Mouse (Mus musculus) liver, adult 2 months (tissue): ENCODE measurements around the gene Exosc8. TPM values are rescaled to one million over a fixed set of nuclear protein-coding genes. Genes with fewer than 3 reads are reported as not detected.

Experiments
- DNase-seq: peaks from one replicate; pipeline ENCODE4 v3.0.0-alpha.2; 2011; ENCODE audit warnings: low read depth, low spot score; ENCODE audit errors: extremely low read depth
- H3K27ac ChIP-seq: fragments of 200-500 bp; replicated peaks from 2 replicates; pipeline ENCODE4 v1.5.1; 2012; ENCODE audit warnings: low read depth, mild to moderate bottlenecking, control low read depth, inconsistent platforms, low read length; ENCODE audit not compliant: insufficient read depth
- H3K27me3 ChIP-seq: fragments of 200-500 bp; 2 replicates; pipeline ENCODE4 v1.6.1; 2012; ENCODE audit warnings: mild to moderate bottlenecking, moderate library complexity, low read length, inconsistent platforms; ENCODE audit not compliant: control insufficient read depth, insufficient read depth
- H3K36me3 ChIP-seq: fragments of 200-500 bp; 2 replicates; pipeline ENCODE4 v1.6.1; 2012; ENCODE audit warnings: low read length, inconsistent platforms; ENCODE audit not compliant: control insufficient read depth, insufficient read depth
- H3K4me1 ChIP-seq: fragments of 200-500 bp; 2 replicates; pipeline ENCODE4 v1.6.1; 2011; ENCODE audit warnings: low read length; ENCODE audit not compliant: control insufficient read depth, insufficient read depth
- H3K4me3 ChIP-seq: fragments of 200-500 bp; 2 replicates; pipeline ENCODE4 v1.5.1; 2011; ENCODE audit warnings: low read depth, mild to moderate bottlenecking, control low read depth, low read length, moderate library complexity; ENCODE audit not compliant: insufficient read depth
- H3K79me2 ChIP-seq: fragments of 200-500 bp; 2 replicates; pipeline ENCODE4 v1.6.1; 2012; ENCODE audit warnings: inconsistent platforms, mild to moderate bottlenecking, low read length, moderate library complexity; ENCODE audit not compliant: control insufficient read depth, insufficient read depth
- H3K9ac ChIP-seq: fragments of 200-500 bp; 2 replicates; pipeline ENCODE4 v1.6.1; 2012; ENCODE audit warnings: low read depth, mild to moderate bottlenecking, control low read depth, inconsistent platforms, low read length
- CTCF ChIP-seq: fragments of 200-500 bp; IDR thresholded peaks from 2 replicates; pipeline ENCODE4 v1.5.1; 2011; ENCODE audit warnings: low read depth, low read length, control low read depth
- POLR2A ChIP-seq: fragments of 200-500 bp; IDR thresholded peaks from 2 replicates; pipeline ENCODE4 v1.6.1; 2011; ENCODE audit warnings: low read length, control low read depth; ENCODE audit not compliant: insufficient read depth; ENCODE audit errors: extremely low read depth
- WGBS: fragments of 180-500 bp; shearing (Covaris S2); methylation state at CpG from one replicate; pipeline ENCODE4 v1.1.7; 2018; 5-methylcytosine and 5-hydroxymethylcytosine counted together
- polyA plus RNA-seq: library from polyadenylated mRNA; depleted of rRNA; stranded (reverse); fragments of >200 nt; gene quantifications from 2 replicates; pipeline ENCODE4 v1.2.3, GENCODE M21; 2012
- total RNA-seq: library from RNA; depleted of rRNA; stranded (reverse); fragments of >200 nt; gene quantifications from 2 replicates; pipeline ENCODE4 v1.2.3, GENCODE M21; 2014

The Exosc8 gene
- total and polyA plus RNA-seq, 2 experiments: 10.1 to 17.4 TPM

DNA sequence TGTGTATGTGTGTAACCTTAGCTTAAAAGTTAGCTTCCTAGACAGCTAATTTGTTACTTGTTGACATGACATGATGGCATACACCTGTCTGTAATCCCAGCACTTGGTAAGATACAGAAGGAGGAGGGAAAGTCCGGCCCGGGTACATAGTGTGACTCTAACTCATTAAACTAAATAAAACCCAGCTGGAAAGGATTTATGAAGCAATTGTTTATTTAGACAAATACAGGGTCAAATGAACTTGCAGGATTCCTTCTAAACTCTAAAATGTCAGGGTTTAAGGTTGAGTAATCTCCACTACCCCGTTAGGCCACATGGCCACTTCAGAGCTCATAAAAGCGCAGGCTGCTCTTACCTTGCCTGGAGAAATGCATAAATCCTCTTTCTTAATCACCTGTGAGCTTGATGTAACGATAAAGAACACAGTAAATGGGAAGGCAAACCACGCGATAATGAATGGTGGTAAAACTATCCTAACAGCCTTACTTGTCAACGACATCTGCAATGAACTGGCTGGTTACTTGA, 3.5 kb downstream of the Exosc8 start:
- DNase-seq: peak; percentile 88
- Histone ChIP-seq H3K27me3 (no peaks in the 10 kb centered on the region), H3K4me1 (peaks cover 7% of the 10 kb centered on the region; the same call in 1 of the 2 replicates), H3K27ac (peak overlapping the region; percentile 50), H3K9ac (no peak overlapping the region), H3K79me2 (no peaks in the 10 kb centered on the region), H3K4me3 (no peak overlapping the region), H3K36me3 (peaks cover 19% of the 10 kb centered on the region)
- TF ChIP-seq POLR2A: no peak
- TF ChIP-seq CTCF: no peak
- 44% methylated on average over 8 of the region's 8 CpGs for WGBS

DNA sequence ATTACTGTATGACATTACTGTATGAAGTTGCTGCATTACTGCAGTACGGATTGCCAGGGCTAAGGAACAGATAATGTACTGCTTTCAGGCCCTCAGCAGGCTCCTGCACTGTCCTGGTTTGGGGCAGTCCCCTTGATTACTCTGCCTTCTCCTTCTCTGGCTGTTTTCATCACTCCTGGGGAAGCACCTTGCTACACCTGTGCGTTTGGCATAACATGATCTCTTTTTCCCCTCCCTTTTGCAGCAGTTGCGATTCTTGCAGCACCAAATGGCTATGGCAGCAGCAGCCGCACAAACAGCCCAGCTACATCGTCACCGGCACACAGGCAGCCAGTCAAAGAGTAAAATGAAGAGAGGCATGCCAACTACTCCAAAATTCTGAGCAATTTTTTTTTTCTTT, 7.1 kb downstream of the Exosc8 start:
- Histone ChIP-seq H3K4me3 (no peak overlapping the region), H3K27me3 (no peaks in the 10 kb centered on the region), H3K27ac (no peak overlapping the region), H3K36me3 (peaks cover 29% of the 10 kb centered on the region), H3K4me1 (peaks cover 4% of the 10 kb centered on the region; the same call in 1 of the 2 replicates), H3K9ac (no peak overlapping the region), H3K79me2 (no peaks in the 10 kb centered on the region)
- WGBS: 95% methylated on average over 6 of the region's 6 CpGs
- DNase-seq: no peak
- TF ChIP-seq POLR2A: no peak
- no peak for TF ChIP-seq CTCF

- H3K36me3 ChIP-seq: peaks cover 33% of the 10 kb centered on the region
Measured at GRCm38 (mm10) chr3:54727588-54727987, 7.6 kb downstream of the Exosc8 start.

DNA sequence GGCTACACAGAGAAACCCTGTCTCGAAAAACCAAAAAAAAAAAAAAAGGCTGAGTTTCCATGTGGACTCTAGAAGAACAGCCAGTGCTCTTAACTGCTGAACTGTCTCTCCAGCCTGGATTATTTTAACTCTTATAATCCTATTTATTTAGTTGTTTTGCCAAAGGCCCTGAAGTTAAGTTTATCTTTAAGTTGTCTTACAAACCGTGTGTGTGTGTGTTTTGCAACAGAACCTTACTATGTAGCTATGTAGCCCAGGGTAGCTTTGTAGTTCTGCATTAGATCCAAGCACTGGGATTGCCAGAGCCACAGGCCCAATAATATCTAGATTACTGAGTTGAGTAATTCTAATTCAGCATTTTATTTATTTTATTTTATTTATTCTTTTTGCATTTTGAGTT, 9.8 kb downstream of the Exosc8 start:
- Histone ChIP-seq H3K27me3 (no peaks in the 10 kb centered on the region), H3K79me2 (no peaks in the 10 kb centered on the region; the same call in 1 of the 2 replicates), H3K4me3 (no peak overlapping the region), H3K27ac (no peak overlapping the region), H3K4me1 (no peaks in the 10 kb centered on the region), H3K9ac (no peak overlapping the region), H3K36me3 (peaks cover 43% of the 10 kb centered on the region)
- TF ChIP-seq CTCF (no peak), POLR2A (no peak)
- DNase-seq: no peak
- WGBS: 73% methylated on average over 2 of the region's 2 CpGs

More at GRCm38 (mm10) chr3:54727588-54727987, 7.6 kb downstream of the Exosc8 start:
- H3K27me3 ChIP-seq: no peaks in the 10 kb centered on the region
- no peak for TF ChIP-seq POLR2A
- no peak for TF ChIP-seq CTCF
- no peak for DNase-seq
- H3K4me3 ChIP-seq: no peak overlapping the region
- no peak overlapping the region for H3K9ac ChIP-seq
- peaks cover 4% of the 10 kb centered on the region; the same call in 1 of the 2 replicates for H3K4me1 ChIP-seq
- 99% methylated on average over 2 of the region's 2 CpGs for WGBS
- no peak overlapping the region for H3K27ac ChIP-seq
- H3K79me2 ChIP-seq: no peaks in the 10 kb centered on the region

DNA sequence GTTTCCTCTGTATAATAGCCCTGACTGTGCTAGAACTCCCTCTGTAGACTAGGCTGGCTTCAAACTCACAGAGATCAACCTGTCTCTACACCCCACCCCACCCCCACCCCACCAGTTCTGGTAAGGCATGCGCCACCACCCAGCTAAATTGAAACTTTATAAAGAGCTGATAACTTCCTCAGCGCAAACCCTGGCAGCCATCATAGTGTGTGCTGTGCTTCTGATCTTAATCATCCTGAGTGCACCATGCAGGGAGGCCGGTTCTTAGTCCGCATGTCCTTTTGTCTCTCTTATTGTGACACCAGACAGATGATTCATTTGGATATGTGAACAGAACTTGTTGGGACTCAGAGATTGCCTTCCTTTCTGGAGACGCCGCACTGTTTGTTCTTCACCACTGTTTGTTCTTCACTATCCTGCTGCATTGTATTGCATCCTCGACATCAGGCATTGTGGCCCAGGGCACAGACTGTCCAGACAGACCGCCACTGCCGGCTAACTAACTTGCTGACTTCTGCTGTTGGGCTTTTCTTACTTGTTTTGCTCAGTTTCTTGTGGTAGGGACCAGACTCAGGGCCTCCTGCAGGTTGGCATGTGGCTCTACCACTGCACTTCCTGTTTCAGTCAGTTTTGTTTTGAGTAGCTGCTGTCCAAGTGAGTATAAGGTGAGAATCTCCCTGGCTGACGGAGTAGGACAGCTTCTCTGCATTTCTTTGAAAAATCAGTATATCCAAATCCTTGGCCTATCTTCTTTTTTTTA, 11.3 kb downstream of the Exosc8 start:
- Histone ChIP-seq H3K9ac (no peak overlapping the region), H3K36me3 (peaks cover 40% of the 10 kb centered on the region), H3K4me1 (no peaks in the 10 kb centered on the region), H3K27ac (no peak overlapping the region; the same call in 1 of the 2 replicates), H3K4me3 (no peak overlapping the region), H3K27me3 (no peaks in the 10 kb centered on the region), H3K79me2 (no peaks in the 10 kb centered on the region; the same call in 1 of the 2 replicates)
- no peak for TF ChIP-seq POLR2A
- no peak for TF ChIP-seq CTCF
- no peak for DNase-seq
- 75% methylated on average over 10 of the region's 10 CpGs for WGBS

GRCm38 (mm10) chr3:54718947-54719346, 16.2 kb downstream of the Exosc8 start:
- no peaks in the 10 kb centered on the region for H3K27me3 ChIP-seq
- WGBS: 73% methylated on average over 3 of the region's 3 CpGs
- DNase-seq: peak; percentile 8

More at GRCm38 (mm10) chr3:54718947-54719346, 16.2 kb downstream of the Exosc8 start:
- Histone ChIP-seq H3K36me3 (peaks cover 54% of the 10 kb centered on the region), H3K4me1 (no peaks in the 10 kb centered on the region), H3K27ac (no peak overlapping the region), H3K9ac (no peak overlapping the region), H3K79me2 (no peaks in the 10 kb centered on the region; the same call in 1 of the 2 replicates), H3K4me3 (no peak overlapping the region)
- TF ChIP-seq CTCF (no peak), POLR2A (no peak)
